Mouse (Mus musculus): ENCODE measurements around the gene Wdr70. TPM values are rescaled to one million over a fixed set of nuclear protein-coding genes. Genes with fewer than 3 reads are reported as not detected.
"Not testable (repeated sequence)": the region's sequence is repeated elsewhere in the genome, so short reads cannot be mapped to it uniquely, and the experiment has no call there.

Gene Wdr70
- polyA plus RNA-seq, 1 experiment from 2014 or later = 71.0 TPM

DNA sequence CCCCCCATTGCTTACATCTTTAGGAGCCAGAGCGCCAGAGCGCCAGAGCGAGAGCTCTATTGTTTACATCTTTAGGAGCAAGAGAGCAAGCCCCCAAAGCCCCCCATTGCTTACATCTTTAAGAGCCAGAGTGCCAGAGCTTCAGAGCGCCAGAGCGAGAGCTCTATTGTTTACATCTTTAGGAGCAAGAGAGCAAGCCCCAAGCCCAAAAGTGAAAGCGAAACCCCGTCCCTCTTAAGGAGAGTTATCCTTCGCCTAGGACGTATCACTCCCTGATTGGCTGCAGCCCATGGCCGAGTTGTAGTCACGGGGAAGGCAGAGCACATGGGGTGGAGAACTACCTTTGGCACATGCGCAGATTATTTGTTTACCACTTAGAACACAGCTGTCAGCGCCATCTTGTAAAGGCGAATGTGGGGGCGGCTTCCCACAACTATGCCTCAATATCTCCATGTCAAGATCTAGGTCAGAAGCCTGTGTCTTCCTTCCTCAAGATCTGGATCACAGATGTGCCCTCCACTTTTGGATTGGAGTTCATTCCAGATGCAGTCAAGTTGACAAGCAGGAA lies 3.0 kb upstream of the Wdr70 start:
- WGBS = 87% methylated on average over 13 of the region's 15 CpGs
- H3K4me2 ChIP-seq (ENCODE audit: low read length); H3K9me3 ChIP-seq (ENCODE audit: control insufficient read depth, low read length); H3K27ac ChIP-seq (ENCODE audit: low read length); ATAC-seq; H3K9ac ChIP-seq (replicated peaks; ENCODE audit: low read depth, low read length); H3K4me3 ChIP-seq (replicated peaks; ENCODE audit: low read length); H3K27me3 ChIP-seq (replicated peaks; ENCODE audit: control insufficient read depth, insufficient read depth, low read length); H3K4me1 ChIP-seq (replicated peaks; ENCODE audit: control insufficient read depth, insufficient read depth, low read length); H3K36me3 ChIP-seq (ENCODE audit: control insufficient read depth, insufficient read depth): not testable (repeated sequence)

DNA sequence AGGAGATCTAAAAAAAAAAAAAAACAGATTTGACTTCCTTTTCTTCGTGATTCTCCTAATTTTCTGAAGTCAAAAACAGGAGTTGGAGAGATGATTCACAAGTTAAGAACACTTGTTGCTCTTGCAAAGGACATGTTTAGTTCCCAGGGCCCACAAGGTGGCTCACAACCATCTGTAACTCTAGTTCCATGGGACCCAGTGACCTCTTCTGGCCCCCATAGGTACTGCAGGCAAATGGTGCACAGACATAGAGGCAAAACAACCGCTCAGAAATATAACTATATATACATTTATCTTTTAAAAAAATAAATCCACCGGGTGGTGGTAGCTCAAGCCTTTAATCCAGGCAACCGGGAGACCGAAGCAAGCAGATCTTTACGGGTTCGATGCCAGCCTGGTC lies 1.2 kb downstream of the Wdr70 start:
- Histone ChIP-seq H3K36me3 (ENCODE audit: control insufficient read depth, insufficient read depth) (peaks cover 8% of the 10 kb centered on the region; the same call in 1 of the 2 replicates), H3K27me3 (replicated peaks; ENCODE audit: control insufficient read depth, insufficient read depth, low read length) (no peaks in the 10 kb centered on the region), H3K4me3 (replicated peaks; ENCODE audit: low read length) (no peak overlapping the region), H3K9me3 (ENCODE audit: control insufficient read depth, low read length) (no peaks in the 10 kb centered on the region), H3K4me2 (ENCODE audit: low read length) (peak overlapping the region; percentile 38), H3K9ac (replicated peaks; ENCODE audit: low read depth, low read length) (no peak overlapping the region), H3K4me1 (replicated peaks; ENCODE audit: control insufficient read depth, insufficient read depth, low read length) (0 out of 2 replicates have a peak, but pooled peaks cover 3% of the 10 kb centered on the region), H3K27ac (ENCODE audit: low read length) (no peak overlapping the region)
- WGBS = 35% methylated on average over 7 of the region's 7 CpGs
- ATAC-seq = no peak

DNA sequence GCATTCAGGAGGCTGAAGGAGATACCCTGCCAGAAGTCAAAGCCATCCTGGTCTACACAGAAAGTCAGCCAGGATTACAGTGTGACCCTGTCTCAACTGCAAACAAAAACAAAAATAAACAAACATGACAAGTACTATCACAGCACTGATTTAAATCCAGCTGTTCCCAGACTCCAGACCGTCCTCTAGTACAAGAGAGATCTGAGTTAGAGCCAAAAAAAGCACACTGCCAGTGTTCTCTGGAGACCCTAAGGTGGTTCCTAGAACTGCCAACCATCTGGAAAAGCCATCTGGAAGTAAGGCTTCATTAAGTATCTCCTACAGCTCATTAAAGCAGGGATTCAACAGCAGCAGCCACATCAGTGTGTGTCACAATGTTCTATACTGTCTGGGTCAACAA lies 6.3 kb downstream of the Wdr70 start:
- not testable (repeated sequence) for H3K9me3 ChIP-seq (ENCODE audit: control insufficient read depth, low read length); H3K4me1 ChIP-seq (replicated peaks; ENCODE audit: control insufficient read depth, insufficient read depth, low read length); H3K4me3 ChIP-seq (replicated peaks; ENCODE audit: low read length); H3K4me2 ChIP-seq (ENCODE audit: low read length); ATAC-seq; H3K27ac ChIP-seq (ENCODE audit: low read length); H3K9ac ChIP-seq (replicated peaks; ENCODE audit: low read depth, low read length); H3K27me3 ChIP-seq (replicated peaks; ENCODE audit: control insufficient read depth, insufficient read depth, low read length)
- WGBS = 88% methylated on average over 1 of the region's 1 CpGs
- H3K36me3 ChIP-seq (ENCODE audit: control insufficient read depth, insufficient read depth) = peaks cover 22% of the 10 kb centered on the region

DNA sequence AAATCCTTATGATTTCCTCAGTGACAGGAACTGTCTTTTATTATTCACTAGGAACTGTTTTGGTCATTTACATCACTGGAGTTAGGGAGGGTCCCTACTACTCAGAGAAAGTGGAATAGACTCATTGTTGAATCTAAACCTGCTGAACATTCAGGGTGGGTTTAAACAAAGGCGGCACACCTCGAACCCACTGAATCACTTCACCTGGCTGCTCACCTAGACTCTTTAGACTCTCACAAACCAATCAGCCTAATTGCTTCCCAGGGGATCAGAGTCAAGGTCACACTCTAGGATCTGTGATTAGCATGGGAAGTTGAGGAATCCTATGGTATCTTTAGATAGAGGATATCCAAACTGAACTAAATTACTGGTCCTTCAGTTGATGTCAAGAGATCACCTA lies 8.3 kb downstream of the Wdr70 start:
- no peak for ATAC-seq
- H3K27me3 ChIP-seq (replicated peaks; ENCODE audit: control insufficient read depth, insufficient read depth, low read length) = no peaks in the 10 kb centered on the region
- WGBS = 90% methylated on average over 2 of the region's 2 CpGs

DNA sequence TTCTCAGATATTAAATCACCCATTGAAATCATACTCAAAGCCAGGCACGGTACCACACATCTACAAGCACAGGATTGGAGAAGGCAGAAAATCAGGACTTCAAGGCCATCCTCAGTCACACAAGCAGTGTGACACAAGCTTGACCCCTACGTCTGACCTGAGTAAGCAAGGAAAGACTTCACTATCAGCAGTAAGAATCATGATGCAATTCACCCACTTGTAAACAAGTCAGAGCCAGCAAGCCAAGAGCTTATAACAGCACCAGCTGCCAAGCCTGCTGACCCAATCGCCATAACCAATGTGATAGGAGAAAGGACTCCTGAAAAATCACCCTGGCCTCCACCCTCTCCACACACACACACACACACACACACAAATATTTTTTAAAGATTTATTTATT lies 10.3 kb downstream of the Wdr70 start:
- WGBS = 94% methylated on average over 3 of the region's 3 CpGs
- ATAC-seq = no peak
- Histone ChIP-seq H3K4me2 (ENCODE audit: low read length) (no peak overlapping the region), H3K9ac (replicated peaks; ENCODE audit: low read depth, low read length) (no peak overlapping the region), H3K9me3 (ENCODE audit: control insufficient read depth, low read length) (no peaks in the 10 kb centered on the region), H3K4me1 (replicated peaks; ENCODE audit: control insufficient read depth, insufficient read depth, low read length) (no peaks in the 10 kb centered on the region), H3K27me3 (replicated peaks; ENCODE audit: control insufficient read depth, insufficient read depth, low read length) (no peaks in the 10 kb centered on the region), H3K4me3 (replicated peaks; ENCODE audit: low read length) (no peak overlapping the region), H3K36me3 (ENCODE audit: control insufficient read depth, insufficient read depth) (peaks cover 19% of the 10 kb centered on the region), H3K27ac (ENCODE audit: low read length) (no peak overlapping the region)

More for the DNA sequence above, 8.3 kb downstream of the Wdr70 start:
- Histone ChIP-seq H3K4me2 (ENCODE audit: low read length) (no peak overlapping the region), H3K4me1 (replicated peaks; ENCODE audit: control insufficient read depth, insufficient read depth, low read length) (no peaks in the 10 kb centered on the region), H3K9ac (replicated peaks; ENCODE audit: low read depth, low read length) (no peak overlapping the region), H3K27ac (ENCODE audit: low read length) (no peak overlapping the region), H3K9me3 (ENCODE audit: control insufficient read depth, low read length) (no peaks in the 10 kb centered on the region), H3K4me3 (replicated peaks; ENCODE audit: low read length) (no peak overlapping the region), H3K36me3 (ENCODE audit: control insufficient read depth, insufficient read depth) (peaks cover 22% of the 10 kb centered on the region)

DNA sequence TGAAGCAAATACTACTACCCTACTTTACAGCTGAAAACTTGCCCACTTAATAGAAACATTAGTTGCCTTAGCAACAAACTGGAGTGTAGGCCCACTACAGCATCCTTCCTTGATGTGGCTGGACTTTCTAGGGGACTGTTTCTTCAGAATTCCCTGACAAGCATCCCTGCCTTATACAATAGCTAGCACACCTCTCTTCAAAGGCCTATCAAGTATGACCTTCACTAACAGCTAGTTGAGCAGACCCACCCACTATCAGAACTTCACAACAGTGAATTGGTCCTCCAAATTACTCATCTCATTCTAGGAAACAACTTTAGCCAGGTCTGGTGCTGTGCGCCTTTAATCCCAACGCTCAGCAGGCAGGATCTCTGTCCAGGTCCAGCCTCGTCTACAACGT lies 11.7 kb downstream of the Wdr70 start:
- peaks cover 14% of the 10 kb centered on the region for H3K36me3 ChIP-seq (ENCODE audit: control insufficient read depth, insufficient read depth)
- no peak overlapping the region for H3K27ac ChIP-seq (ENCODE audit: low read length)
- H3K27me3 ChIP-seq (replicated peaks; ENCODE audit: control insufficient read depth, insufficient read depth, low read length) = no peaks in the 10 kb centered on the region
- no peak overlapping the region for H3K4me2 ChIP-seq (ENCODE audit: low read length)
- H3K4me3 ChIP-seq (replicated peaks; ENCODE audit: low read length) = no peak overlapping the region
- WGBS = 94% methylated on average over 4 of the region's 4 CpGs
- no peaks in the 10 kb centered on the region for H3K4me1 ChIP-seq (replicated peaks; ENCODE audit: control insufficient read depth, insufficient read depth, low read length)
- H3K9ac ChIP-seq (replicated peaks; ENCODE audit: low read depth, low read length) = no peak overlapping the region
- no peak for ATAC-seq
- H3K9me3 ChIP-seq (ENCODE audit: control insufficient read depth, low read length) = no peaks in the 10 kb centered on the region

DNA sequence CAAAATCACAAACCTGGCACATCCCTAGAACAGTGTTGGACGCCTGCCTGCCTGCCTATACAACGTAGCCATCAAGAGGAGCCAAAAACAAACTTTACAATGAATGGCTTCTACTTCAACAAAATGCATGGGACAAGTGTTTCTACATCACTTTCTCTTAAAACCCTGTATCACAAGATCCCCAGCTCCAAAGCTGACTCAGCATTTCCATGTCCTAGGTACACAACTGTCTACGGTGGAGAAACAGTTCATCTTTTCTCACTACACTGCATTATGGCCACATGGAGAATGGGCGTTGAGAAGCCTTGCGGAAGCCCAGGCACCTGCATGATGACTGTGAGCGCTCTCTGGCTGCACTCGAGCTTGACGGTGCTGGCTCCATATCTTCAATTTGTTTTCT lies 16.9 kb downstream of the Wdr70 start:
- 94% methylated on average over 8 of the region's 8 CpGs for WGBS
- peaks cover 15% of the 10 kb centered on the region for H3K36me3 ChIP-seq (ENCODE audit: control insufficient read depth, insufficient read depth)
- no peaks in the 10 kb centered on the region for H3K4me1 ChIP-seq (replicated peaks; ENCODE audit: control insufficient read depth, insufficient read depth, low read length)
- H3K27ac ChIP-seq (ENCODE audit: low read length) = no peak overlapping the region
- no peaks in the 10 kb centered on the region for H3K27me3 ChIP-seq (replicated peaks; ENCODE audit: control insufficient read depth, insufficient read depth, low read length)
- no peak overlapping the region for H3K4me2 ChIP-seq (ENCODE audit: low read length)
- H3K9ac ChIP-seq (replicated peaks; ENCODE audit: low read depth, low read length) = no peak overlapping the region
- H3K9me3 ChIP-seq (ENCODE audit: control insufficient read depth, low read length) = no peaks in the 10 kb centered on the region
- ATAC-seq = no peak
- no peak overlapping the region for H3K4me3 ChIP-seq (replicated peaks; ENCODE audit: low read length)

DNA sequence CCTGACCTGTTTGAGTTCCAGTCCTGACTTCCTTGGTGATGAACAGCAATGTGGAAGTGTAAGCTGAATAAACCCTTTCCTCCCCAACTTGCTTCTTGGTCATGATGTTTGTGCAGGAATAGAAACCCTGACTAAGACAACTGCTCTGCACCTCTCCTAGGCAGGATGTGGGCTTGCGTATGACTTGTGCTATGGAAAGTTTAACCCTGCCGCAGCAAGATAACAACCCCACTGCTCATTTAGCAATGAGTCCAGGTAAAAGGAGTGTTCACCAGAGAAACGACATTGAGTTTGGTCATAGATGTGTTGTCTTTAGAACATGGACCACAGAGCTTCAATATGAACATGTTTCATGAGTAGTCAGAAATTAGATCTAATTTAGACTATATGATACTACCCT lies 25.9 kb downstream of the Wdr70 start:
- WGBS = 93% methylated on average over 3 of the region's 3 CpGs
- not testable (repeated sequence) for H3K9ac ChIP-seq (replicated peaks; ENCODE audit: low read depth, low read length); H3K4me2 ChIP-seq (ENCODE audit: low read length); ATAC-seq; H3K27ac ChIP-seq (ENCODE audit: low read length); H3K9me3 ChIP-seq (ENCODE audit: control insufficient read depth, low read length); H3K27me3 ChIP-seq (replicated peaks; ENCODE audit: control insufficient read depth, insufficient read depth, low read length); H3K4me1 ChIP-seq (replicated peaks; ENCODE audit: control insufficient read depth, insufficient read depth, low read length); H3K4me3 ChIP-seq (replicated peaks; ENCODE audit: low read length)
- H3K36me3 ChIP-seq (ENCODE audit: control insufficient read depth, insufficient read depth) = peaks cover 16% of the 10 kb centered on the region

DNA sequence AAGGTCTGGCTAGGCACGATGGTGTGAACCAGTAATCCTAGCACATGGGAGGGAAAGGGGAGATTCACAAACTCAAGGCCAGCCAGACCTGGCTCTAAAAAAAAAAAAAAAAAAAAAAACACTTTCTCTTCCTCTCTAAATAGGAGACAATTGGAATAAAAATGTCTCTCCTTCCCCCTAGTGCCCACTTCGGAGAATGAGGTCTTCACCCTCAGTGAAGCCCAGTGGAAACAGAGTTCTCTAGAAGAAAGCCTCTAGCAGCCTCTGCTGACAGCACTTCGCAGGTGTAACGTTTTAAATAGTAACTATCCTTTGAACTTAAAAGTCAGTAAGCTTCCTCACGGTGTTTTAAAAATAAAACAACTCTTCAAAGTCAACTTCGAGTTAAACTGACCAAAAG lies 33.8 kb downstream of the Wdr70 start:
- Histone ChIP-seq H3K36me3 (ENCODE audit: control insufficient read depth, insufficient read depth) (peaks cover 8% of the 10 kb centered on the region), H3K4me1 (replicated peaks; ENCODE audit: control insufficient read depth, insufficient read depth, low read length) (no peaks in the 10 kb centered on the region), H3K27me3 (replicated peaks; ENCODE audit: control insufficient read depth, insufficient read depth, low read length) (no peaks in the 10 kb centered on the region), H3K9ac (replicated peaks; ENCODE audit: low read depth, low read length) (no peak overlapping the region), H3K9me3 (ENCODE audit: control insufficient read depth, low read length) (no peaks in the 10 kb centered on the region), H3K4me2 (ENCODE audit: low read length) (no peak overlapping the region), H3K4me3 (replicated peaks; ENCODE audit: low read length) (no peak overlapping the region), H3K27ac (ENCODE audit: low read length) (no peak overlapping the region)
- no peak for ATAC-seq
- 80% methylated on average over 6 of the region's 6 CpGs for WGBS

DNA sequence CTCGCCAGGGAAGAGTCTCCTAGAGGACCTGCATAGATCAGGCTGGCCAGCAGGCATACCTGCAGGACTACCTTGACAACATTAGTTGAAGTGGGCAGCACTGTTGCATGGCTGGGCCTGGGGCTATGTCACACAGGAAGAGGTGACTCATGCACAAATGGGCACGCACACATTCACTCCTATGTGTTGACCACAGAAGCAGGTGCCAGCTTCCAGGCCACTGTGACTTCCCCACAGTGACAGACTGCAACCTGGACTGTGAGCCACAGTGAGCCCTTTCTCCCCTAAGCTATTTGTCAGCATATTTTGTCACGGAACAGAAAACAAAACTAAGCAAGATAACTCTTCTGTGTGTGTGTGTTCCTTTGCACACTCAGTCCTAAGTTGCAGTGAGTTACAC lies 47.8 kb downstream of the Wdr70 start:
- no peak overlapping the region for H3K27ac ChIP-seq (ENCODE audit: low read length)
- 0 out of 2 replicates have a peak, but pooled peaks cover 4% of the 10 kb centered on the region for H3K36me3 ChIP-seq (ENCODE audit: control insufficient read depth, insufficient read depth)
- WGBS = 94% methylated on average over 3 of the region's 3 CpGs
- no peak overlapping the region for H3K4me2 ChIP-seq (ENCODE audit: low read length)
- H3K4me3 ChIP-seq (replicated peaks; ENCODE audit: low read length) = no peak overlapping the region
- no peak for ATAC-seq
- no peaks in the 10 kb centered on the region for H3K4me1 ChIP-seq (replicated peaks; ENCODE audit: control insufficient read depth, insufficient read depth, low read length)
- no peaks in the 10 kb centered on the region for H3K9me3 ChIP-seq (ENCODE audit: control insufficient read depth, low read length)
- no peaks in the 10 kb centered on the region for H3K27me3 ChIP-seq (replicated peaks; ENCODE audit: control insufficient read depth, insufficient read depth, low read length)
- no peak overlapping the region for H3K9ac ChIP-seq (replicated peaks; ENCODE audit: low read depth, low read length)
